Mouse (Mus musculus): ENCODE results near the gene Krtap7-1. TPM values are rescaled to one million over a fixed set of nuclear protein-coding genes. Genes with fewer than 3 reads are reported as not detected.

The Krtap7-1 gene
- total and polyA plus RNA-seq, 2 experiments: not detected

- Histone ChIP-seq H3K27me3 (ENCODE audit: control insufficient read depth, insufficient read depth, low read length) (no peaks in the 10 kb centered on the region), H3K36me3 (ENCODE audit: control insufficient read depth, insufficient read depth, low read length) (no peaks in the 10 kb centered on the region), H3K4me1 (ENCODE audit: control insufficient read depth, insufficient read depth, low read length) (no peaks in the 10 kb centered on the region), H3K27ac (replicated peaks; ENCODE audit: insufficient read depth, low read depth, low read length) (no peak overlapping the region), H3K79me2 (ENCODE audit: control insufficient read depth, insufficient read depth, low read length) (no peaks in the 10 kb centered on the region), H3K9ac (ENCODE audit: low read depth, low read length) (no peak overlapping the region), H3K4me3 (ENCODE audit: insufficient read depth, low read depth, low read length) (no peak overlapping the region)
- TF ChIP-seq POLR2A (IDR thresholded peaks at IDR 0.05; ENCODE audit: extremely low read depth, insufficient read depth, low read length) (no peak), CTCF (IDR thresholded peaks at IDR 0.05; ENCODE audit: low read depth, low read length) (no peak)
- WGBS: 78% methylated on average over 2 of the region's 2 CpGs
- DNase-seq (ENCODE audit: extremely low read depth, low read depth, low spot score): no peak
These were observed 4.6 kb downstream of the Krtap7-1 start for GRCm38 (mm10) chr16:89503571-89503970.

- TF ChIP-seq CTCF (IDR thresholded peaks at IDR 0.05; ENCODE audit: low read depth, low read length): no peak
- no peak for TF ChIP-seq POLR2A (IDR thresholded peaks at IDR 0.05; ENCODE audit: extremely low read depth, insufficient read depth, low read length)
- Histone ChIP-seq H3K4me1 (ENCODE audit: control insufficient read depth, insufficient read depth, low read length) (no peaks in the 10 kb centered on the region), H3K79me2 (ENCODE audit: control insufficient read depth, insufficient read depth, low read length) (no peaks in the 10 kb centered on the region), H3K27ac (replicated peaks; ENCODE audit: insufficient read depth, low read depth, low read length) (no peak overlapping the region), H3K27me3 (ENCODE audit: control insufficient read depth, insufficient read depth, low read length) (no peaks in the 10 kb centered on the region), H3K36me3 (ENCODE audit: control insufficient read depth, insufficient read depth, low read length) (no peaks in the 10 kb centered on the region), H3K4me3 (ENCODE audit: insufficient read depth, low read depth, low read length) (no peak overlapping the region), H3K9ac (ENCODE audit: low read depth, low read length) (no peak overlapping the region)
- peak; percentile 53 for DNase-seq (ENCODE audit: extremely low read depth, low read depth, low spot score)
- 28% methylated on average over 5 of the region's 5 CpGs for WGBS
These were observed 6.3 kb downstream of the Krtap7-1 start for GRCm38 (mm10) chr16:89501870-89502269.

GRCm38 (mm10) chr16:89497002-89497401 is 11.1 kb downstream of the Krtap7-1 start:
- H3K9ac ChIP-seq (ENCODE audit: low read depth, low read length): no peak overlapping the region
- no peaks in the 10 kb centered on the region for H3K79me2 ChIP-seq (ENCODE audit: control insufficient read depth, insufficient read depth, low read length)
- 85% methylated on average over 5 of the region's 5 CpGs for WGBS
- no peak for DNase-seq (ENCODE audit: extremely low read depth, low read depth, low spot score)
- no peak overlapping the region for H3K27ac ChIP-seq (replicated peaks; ENCODE audit: insufficient read depth, low read depth, low read length)
- no peak overlapping the region for H3K4me3 ChIP-seq (ENCODE audit: insufficient read depth, low read depth, low read length)
- TF ChIP-seq CTCF (IDR thresholded peaks at IDR 0.05; ENCODE audit: low read depth, low read length): no peak
- no peak for TF ChIP-seq POLR2A (IDR thresholded peaks at IDR 0.05; ENCODE audit: extremely low read depth, insufficient read depth, low read length)
- no peaks in the 10 kb centered on the region for H3K27me3 ChIP-seq (ENCODE audit: control insufficient read depth, insufficient read depth, low read length)
- H3K36me3 ChIP-seq (ENCODE audit: control insufficient read depth, insufficient read depth, low read length): no peaks in the 10 kb centered on the region
- no peaks in the 10 kb centered on the region for H3K4me1 ChIP-seq (ENCODE audit: control insufficient read depth, insufficient read depth, low read length)

DNA sequence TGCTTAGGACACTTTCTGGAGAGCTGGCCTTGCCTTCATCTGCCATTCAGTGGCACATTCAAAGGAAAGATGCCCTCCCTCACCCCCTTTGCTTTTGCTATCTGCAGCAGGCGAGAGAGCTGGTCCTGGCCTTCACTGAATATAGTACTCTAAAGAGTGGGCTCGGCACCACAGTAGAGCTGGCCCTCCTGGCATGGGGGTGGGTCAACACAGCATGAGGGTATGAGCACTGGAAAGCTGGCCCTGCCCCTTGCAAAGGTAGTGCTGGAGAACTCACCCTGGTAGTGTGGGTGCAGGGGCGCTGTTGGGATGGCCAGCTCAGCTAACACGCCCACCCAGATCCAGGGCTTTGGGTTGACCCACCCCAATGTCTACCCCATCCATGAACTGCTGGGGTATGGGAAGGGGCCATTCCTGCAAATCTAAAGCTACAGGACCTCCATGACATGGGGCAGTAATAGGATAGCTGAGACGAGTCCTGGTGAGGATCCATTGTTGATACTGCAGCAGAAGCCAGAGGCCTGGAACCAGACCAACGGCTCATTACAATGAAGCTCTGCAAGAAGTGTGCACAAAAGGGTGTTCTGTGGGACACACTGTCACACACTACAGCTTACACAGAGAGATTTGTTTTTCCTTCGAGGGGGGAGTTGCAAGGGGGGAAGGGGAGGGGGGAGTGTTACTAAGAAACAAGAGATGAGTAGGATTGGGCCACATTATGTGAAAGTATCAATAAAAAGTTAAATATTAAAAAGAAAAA is 12.5 kb downstream of the Krtap7-1 start:
- H3K27ac ChIP-seq (replicated peaks; ENCODE audit: insufficient read depth, low read depth, low read length): no peak overlapping the region
- no peak for TF ChIP-seq CTCF (IDR thresholded peaks at IDR 0.05; ENCODE audit: low read depth, low read length)
- TF ChIP-seq POLR2A (IDR thresholded peaks at IDR 0.05; ENCODE audit: extremely low read depth, insufficient read depth, low read length): no peak
- H3K79me2 ChIP-seq (ENCODE audit: control insufficient read depth, insufficient read depth, low read length): no peaks in the 10 kb centered on the region
- H3K4me1 ChIP-seq (ENCODE audit: control insufficient read depth, insufficient read depth, low read length): no peaks in the 10 kb centered on the region
- WGBS: 76% methylated on average over 7 of the region's 7 CpGs
- no peaks in the 10 kb centered on the region for H3K36me3 ChIP-seq (ENCODE audit: control insufficient read depth, insufficient read depth, low read length)
- no peaks in the 10 kb centered on the region for H3K27me3 ChIP-seq (ENCODE audit: control insufficient read depth, insufficient read depth, low read length)
- no peak overlapping the region for H3K4me3 ChIP-seq (ENCODE audit: insufficient read depth, low read depth, low read length)
- H3K9ac ChIP-seq (ENCODE audit: low read depth, low read length): no peak overlapping the region
- no peak for DNase-seq (ENCODE audit: extremely low read depth, low read depth, low spot score)

- Histone ChIP-seq H3K27ac (replicated peaks; ENCODE audit: insufficient read depth, low read depth, low read length) (no peak within 1 kb of the TSS), H3K27me3 (ENCODE audit: control insufficient read depth, insufficient read depth, low read length) (no peaks in the 10 kb centered on the region), H3K36me3 (ENCODE audit: control insufficient read depth, insufficient read depth, low read length) (no peaks in the 10 kb centered on the region), H3K4me3 (ENCODE audit: insufficient read depth, low read depth, low read length) (no peak within 1 kb of the TSS), H3K4me1 (ENCODE audit: control insufficient read depth, insufficient read depth, low read length) (no peaks in the 10 kb centered on the region), H3K79me2 (ENCODE audit: control insufficient read depth, insufficient read depth, low read length) (no peaks in the 10 kb centered on the region), H3K9ac (ENCODE audit: low read depth, low read length) (no peak within 1 kb of the TSS)
- DNase-seq (ENCODE audit: extremely low read depth, low read depth, low spot score): no peak
- WGBS: 80% methylated on average over 7 of the region's 7 CpGs
- TF ChIP-seq CTCF (IDR thresholded peaks at IDR 0.05; ENCODE audit: low read depth, low read length) (no peak), POLR2A (IDR thresholded peaks at IDR 0.05; ENCODE audit: extremely low read depth, insufficient read depth, low read length) (no peak)
These were observed 20.3 kb downstream of the Krtap7-1 start, which contains the start of gene Krtap8-1 for GRCm38 (mm10) chr16:89487852-89488251. TSS of gene Krtap8-1 (minus strand) at chr16:89487952.

DNA sequence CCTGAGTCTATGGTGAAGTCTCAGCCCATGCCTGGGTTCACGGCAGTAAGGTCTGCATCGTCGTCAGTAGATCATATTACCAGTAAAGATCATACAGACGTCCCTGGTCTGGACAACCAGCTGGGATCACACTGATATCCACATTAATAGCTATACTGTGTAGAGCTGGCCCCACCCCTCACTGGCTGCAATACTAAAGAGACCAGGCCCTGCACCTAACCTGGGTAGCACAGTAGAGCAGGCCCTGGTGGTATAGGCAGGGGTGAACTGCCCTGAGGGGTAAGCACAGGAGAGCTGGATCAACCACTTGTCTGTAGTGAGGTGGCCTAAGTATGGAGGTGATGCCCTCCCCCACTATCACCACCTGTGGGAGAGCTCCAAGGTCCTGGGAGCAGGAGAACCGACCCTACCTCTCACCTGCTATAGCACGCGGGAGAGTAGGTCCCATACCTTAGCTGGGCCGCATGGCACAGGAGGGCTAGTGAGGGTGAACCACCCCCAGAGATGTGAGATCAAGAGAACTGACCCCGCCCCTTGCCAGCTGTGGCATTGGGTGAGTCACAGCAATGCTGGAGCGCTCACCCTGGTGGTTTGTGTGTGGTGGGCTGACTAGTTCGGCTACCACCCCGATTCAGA is 30.3 kb downstream of the Krtap7-1 start:
- H3K27ac ChIP-seq (replicated peaks; ENCODE audit: insufficient read depth, low read depth, low read length): no peak overlapping the region
- WGBS: 82% methylated on average over 12 of the region's 12 CpGs
- no peak overlapping the region for H3K9ac ChIP-seq (ENCODE audit: low read depth, low read length)
- no peaks in the 10 kb centered on the region for H3K27me3 ChIP-seq (ENCODE audit: control insufficient read depth, insufficient read depth, low read length)
- no peaks in the 10 kb centered on the region for H3K36me3 ChIP-seq (ENCODE audit: control insufficient read depth, insufficient read depth, low read length)
- H3K79me2 ChIP-seq (ENCODE audit: control insufficient read depth, insufficient read depth, low read length): no peaks in the 10 kb centered on the region
- DNase-seq (ENCODE audit: extremely low read depth, low read depth, low spot score): no peak
- H3K4me3 ChIP-seq (ENCODE audit: insufficient read depth, low read depth, low read length): no peak overlapping the region
- TF ChIP-seq CTCF (IDR thresholded peaks at IDR 0.05; ENCODE audit: low read depth, low read length): no peak
- no peak for TF ChIP-seq POLR2A (IDR thresholded peaks at IDR 0.05; ENCODE audit: extremely low read depth, insufficient read depth, low read length)
- H3K4me1 ChIP-seq (ENCODE audit: control insufficient read depth, insufficient read depth, low read length): no peaks in the 10 kb centered on the region
